Comparison of ENCODE assay signal across 8 mouse cellular contexts in genomic region chr7:128612521-128613181, GRCm38 (mm10). TPM values are rescaled to one million over a fixed set of nuclear protein-coding genes. Genes with fewer than 3 reads are reported as not detected.
A peak's percentile ranks its signal among the peaks of the same experiment; 100 is the strongest.
DNase-seq lines count a peak whose midpoint lies in the region; ATAC-seq lines count a peak whose summit lies in the region.

No protein-coding gene starts in this region.

- H3K4me1 ChIP-seq in lung, embryonic 16.5 days (replicated peaks; ENCODE audit: control insufficient read depth, insufficient read depth, low read length), result peaks cover 11% of the 10 kb centered on the region
- peaks cover 33% of the 10 kb centered on the region for H3K4me1 ChIP-seq in hindbrain, embryonic 10.5 days (replicated peaks)
- H3K4me1 ChIP-seq in limb, embryonic 12.5 days (replicated peaks), result peaks cover 13% of the 10 kb centered on the region
- peaks cover 8% of the 10 kb centered on the region; the same call in 1 of the 2 replicates for H3K4me1 ChIP-seq in stomach, embryonic 15.5 days

- 73% methylated on average over 12 of the region's 12 CpGs for WGBS in lung, embryonic 16.5 days
- 82% methylated on average over 12 of the region's 12 CpGs for WGBS in hindbrain, embryonic 10.5 days
- 72% methylated on average over 12 of the region's 12 CpGs for WGBS in limb, embryonic 12.5 days
- WGBS in stomach, embryonic 15.5 days, result 74% methylated on average over 12 of the region's 12 CpGs

- no peaks in the 10 kb centered on the region for H3K36me3 ChIP-seq in lung, embryonic 16.5 days (ENCODE audit: control insufficient read depth, insufficient read depth, low read length)
- no peaks in the 10 kb centered on the region for H3K36me3 ChIP-seq in hindbrain, embryonic 10.5 days
- H3K36me3 ChIP-seq in limb, embryonic 12.5 days, result no peaks in the 10 kb centered on the region
- H3K36me3 ChIP-seq in stomach, embryonic 15.5 days, result no peaks in the 10 kb centered on the region

- no peaks in the 10 kb centered on the region for H3K9me3 ChIP-seq in lung, embryonic 16.5 days (ENCODE audit: control insufficient read depth, low read length)
- H3K9me3 ChIP-seq in hindbrain, embryonic 10.5 days, result 0 out of 2 replicates have a peak, but pooled peaks cover 3% of the 10 kb centered on the region
- H3K9me3 ChIP-seq in limb, embryonic 12.5 days, result no peaks in the 10 kb centered on the region
- H3K9me3 ChIP-seq in stomach, embryonic 15.5 days, result no peaks in the 10 kb centered on the region

- no peaks in the 10 kb centered on the region for H3K27me3 ChIP-seq in lung, embryonic 16.5 days (ENCODE audit: control insufficient read depth, insufficient read depth, low read depth, low read length)
- no peaks in the 10 kb centered on the region for H3K27me3 ChIP-seq in hindbrain, embryonic 10.5 days (ENCODE audit: insufficient read depth, poor library complexity, severe bottlenecking)
- H3K27me3 ChIP-seq in limb, embryonic 12.5 days, result no peaks in the 10 kb centered on the region
- no peaks in the 10 kb centered on the region for H3K27me3 ChIP-seq in stomach, embryonic 15.5 days (replicated peaks)

- no peak for ATAC-seq in lung, embryonic 16.5 days (ENCODE audit: low read depth)
- no peak for ATAC-seq in limb, embryonic 12.5 days (ENCODE audit: insufficient number of reproducible peaks, insufficient read depth, low FRiP score, low TSS enrichment, low read depth)
- ATAC-seq in stomach, embryonic 15.5 days (ENCODE audit: insufficient read depth, low FRiP score, low read depth), result no peak

- no peak for DNase-seq in lung, postnatal 4 days
- DNase-seq in hindbrain, embryonic 10.5 days (ENCODE audit: low spot score), result no peak
- no peak for DNase-seq in left cerebral cortex, postnatal 36 days (ENCODE audit: low spot score in 2 of 2)
- DNase-seq in layer of hippocampus, adult 11-12 months (ENCODE audit: low spot score), result no peak
- no peak for DNase-seq in testis, postnatal 14 days (ENCODE audit: low spot score)

- H3K4me3 ChIP-seq in lung, embryonic 16.5 days (ENCODE audit: low read length), result peak overlapping the region; percentile 91; the same call in 1 of the 2 replicates
- H3K4me3 ChIP-seq in hindbrain, embryonic 10.5 days, result peak overlapping the region; percentile 87
- H3K4me3 ChIP-seq in limb, embryonic 12.5 days (replicated peaks), result peak overlapping the region; percentile 77
- peak overlapping the region; percentile 75 for H3K4me3 ChIP-seq in stomach, embryonic 15.5 days (replicated peaks)

- H3K4me2 ChIP-seq in lung, embryonic 16.5 days (ENCODE audit: low read depth, low read length), result peak overlapping the region; percentile 95
- H3K4me2 ChIP-seq in limb, embryonic 12.5 days, result peak overlapping the region; percentile 82; the same call in 1 of the 2 replicates
- peak overlapping the region; percentile 87 for H3K4me2 ChIP-seq in stomach, embryonic 15.5 days

- no peak overlapping the region for H3K9ac ChIP-seq in lung, embryonic 16.5 days (ENCODE audit: low read length)
- no peak overlapping the region for H3K9ac ChIP-seq in limb, embryonic 12.5 days (replicated peaks)
- no peak overlapping the region for H3K9ac ChIP-seq in stomach, embryonic 15.5 days

- intact Hi-C loops in left cerebral cortex, postnatal 36 days (cut with DNase I), result loop anchor here (5.0 kb wide), 1 partner anchor 60 kb away; no protein-coding TSS in a partner anchor

- no peak overlapping the region for H3K27ac ChIP-seq in lung, embryonic 16.5 days (ENCODE audit: low read length)
- no peak overlapping the region for H3K27ac ChIP-seq in hindbrain, embryonic 10.5 days
- H3K27ac ChIP-seq in limb, embryonic 12.5 days, result no peak overlapping the region
- H3K27ac ChIP-seq in stomach, embryonic 15.5 days, result no peak overlapping the region

RNA-seq across cellular contexts. Expression of gene Inpp5f, which starts 1.5 kb away (rescaled TPM):
- 16.2 and 17.3 TPM in 2 replicates for polyA plus RNA-seq in lung, embryonic 16.5 days (2015; fragmentation: Nextera tagmentation; extraction: Ambion mirVana)
- 41.5 and 63.6 TPM in 2 replicates for polyA plus RNA-seq in hindbrain, embryonic 10.5 days (2016; fragmentation: Nextera tagmentation; extraction: Ambion mirVana)
- 25.5 and 26.0 TPM in 2 replicates for polyA plus RNA-seq in limb, embryonic 12.5 days (2016; fragmentation: Nextera tagmentation; extraction: Ambion mirVana)
- polyA plus RNA-seq in stomach, embryonic 15.5 days (2015; fragmentation: Nextera tagmentation; extraction: Ambion mirVana), result 20.3 and 20.9 TPM in 2 replicates
- total RNA-seq in left cerebral cortex, postnatal 36 days (2021), result 10 to 100 TPM; 88.9 to 94.6 TPM
